Mouse (Mus musculus) MEL (cell line): ENCODE results near the gene Jup. TPM values are rescaled to one million over a fixed set of nuclear protein-coding genes. Genes with fewer than 3 reads are reported as not detected.
"Not testable (repeated sequence)": the region's sequence is repeated elsewhere in the genome, so short reads cannot be mapped to it uniquely, and the experiment has no call there.

Experiments
- DNase-seq: peaks from one replicate; pipeline ENCODE4 v3.0.0; 2011; ENCODE audit warnings: low read depth, low spot score
- H3K27ac ChIP-seq: 2 replicates; pipeline ENCODE4 v1.5.1; 2012; ENCODE audit warnings: low read depth, mild to moderate bottlenecking, control low read depth, low read length, moderate library complexity; ENCODE audit not compliant: control insufficient read depth
- H3K27me3 ChIP-seq, 2 experiments: fragments of 150-350 bp in 1 of 2; sonication (generic) in 1 of 2; 2 replicates each; pipeline ENCODE4 v1.6.1; 2012; ENCODE audit warnings: low read length in 2 of 2, mild to moderate bottlenecking in 2 of 2, improper control_type of control experiment in 1 of 2, moderate library complexity in 1 of 2; ENCODE audit not compliant: insufficient read depth in 2 of 2, control insufficient read depth in 1 of 2
- H3K36me3 ChIP-seq, 2 experiments: 2 replicates each; pipeline ENCODE4 v1.6.1; 2012 to 2014; ENCODE audit warnings: low read length in 2 of 2, improper control_type of control experiment in 1 of 2, inconsistent platforms in 1 of 2, mild to moderate bottlenecking in 1 of 2; ENCODE audit not compliant: insufficient read depth in 2 of 2, control insufficient read depth in 1 of 2
- H3K4me1 ChIP-seq, 2 experiments: fragments of 150-350 bp in 1 of 2; sonication (generic) in 1 of 2; 2 replicates each; pipeline ENCODE4 v1.6.1; 2012; ENCODE audit warnings: low read length in 2 of 2, improper control_type of control experiment in 1 of 2, mild to moderate bottlenecking in 1 of 2; ENCODE audit not compliant: insufficient read depth in 2 of 2, control insufficient read depth in 1 of 2
- H3K4me3 ChIP-seq, 2 experiments: fragments of 150-350 bp in 1 of 2; sonication (generic) in 1 of 2; 2 replicates each; pipeline ENCODE4 v1.5.1; 2012; ENCODE audit warnings: low read depth in 2 of 2, low read length in 2 of 2, mild to moderate bottlenecking in 2 of 2, moderate library complexity in 2 of 2, control low read depth in 1 of 2, improper control_type of control experiment in 1 of 2; ENCODE audit not compliant: control insufficient read depth in 1 of 2, insufficient read depth in 1 of 2
- H3K79me2 ChIP-seq: 2 replicates; pipeline ENCODE4 v1.6.1; 2012; ENCODE audit warnings: mild to moderate bottlenecking, low read length, moderate library complexity; ENCODE audit not compliant: control insufficient read depth, poor library complexity, insufficient read depth
- H3K9ac ChIP-seq: 2 replicates; pipeline ENCODE4 v1.6.1; 2012; ENCODE audit warnings: low read depth, mild to moderate bottlenecking, control low read depth, low read length, moderate library complexity; ENCODE audit not compliant: control insufficient read depth, poor library complexity, severe bottlenecking
- H3K9me3 ChIP-seq: fragments of 150-350 bp; sonication (generic); replicated peaks from 2 replicates; pipeline ENCODE4 v1.6.1; 2012; ENCODE audit warnings: mild to moderate bottlenecking, low read length, improper control_type of control experiment, moderate library complexity; ENCODE audit not compliant: insufficient read depth
- BHLHE40 ChIP-seq: IDR thresholded peaks from 2 replicates; pipeline ENCODE4 v1.6.1; 2012; ENCODE audit warnings: low read depth, mild to moderate bottlenecking, inconsistent platforms, low read length, improper control_type of control experiment, borderline replicate concordance
- CHD2 ChIP-seq: IDR thresholded peaks from 2 replicates; pipeline ENCODE4 v1.6.1; 2011; ENCODE audit warnings: low read length, improper control_type of control experiment
- EP300 ChIP-seq, 2 experiments: IDR thresholded peaks; 2 replicates each; pipeline ENCODE4 v1.6.1; 2011; ENCODE audit warnings: improper control_type of control experiment in 2 of 2, low read length in 2 of 2, low read depth in 1 of 2, mild to moderate bottlenecking in 1 of 2
- GATA1 ChIP-seq: IDR thresholded peaks from 2 replicates; pipeline ENCODE4 v1.6.1; 2011; ENCODE audit warnings: low read depth, low read length, improper control_type of control experiment
- KAT2A ChIP-seq: conservative IDR thresholded peaks from 2 replicates; pipeline ENCODE4 v1.6.1; 2012; ENCODE audit warnings: low read depth, low read length, improper control_type of control experiment, inconsistent platforms
- MAFK ChIP-seq: IDR thresholded peaks from 2 replicates; pipeline ENCODE4 v1.6.1; 2011; ENCODE audit warnings: low read depth, mild to moderate bottlenecking, low read length, improper control_type of control experiment, borderline replicate concordance
- MYC ChIP-seq: IDR thresholded peaks from 2 replicates; pipeline ENCODE4 v1.6.1; 2011; ENCODE audit warnings: low read depth, mild to moderate bottlenecking, low read length, improper control_type of control experiment, moderate library complexity
- NELFE ChIP-seq: IDR thresholded peaks from 2 replicates; pipeline ENCODE4 v1.6.1; 2011; ENCODE audit warnings: low read depth, low read length, improper control_type of control experiment
- POLR2A ChIP-seq, 2 experiments: IDR thresholded peaks; 2 replicates each; pipeline ENCODE4 v1.6.1; 2011 to 2012; ENCODE audit warnings: low read length in 2 of 2, mild to moderate bottlenecking in 2 of 2, control low read depth in 1 of 2, improper control_type of control experiment in 1 of 2, low read depth in 1 of 2, moderate library complexity in 1 of 2; ENCODE audit not compliant: control insufficient read depth in 1 of 2, insufficient read depth in 1 of 2, poor library complexity in 1 of 2
- POLR2AphosphoS2 ChIP-seq: IDR thresholded peaks from 2 replicates; pipeline ENCODE4 v1.6.1; 2011; ENCODE audit warnings: low read length, improper control_type of control experiment
- RAD21 ChIP-seq: IDR thresholded peaks from 2 replicates; pipeline ENCODE4 v1.6.1; 2011; ENCODE audit warnings: mild to moderate bottlenecking, low read depth, low read length, improper control_type of control experiment
- TBP ChIP-seq: IDR thresholded peaks from 2 replicates; pipeline ENCODE4 v1.8.0; 2011; ENCODE audit warnings: low read depth, low read length, improper control_type of control experiment
- TCF12 ChIP-seq: IDR thresholded peaks from 2 replicates; pipeline ENCODE4 v1.6.1; 2014; ENCODE audit warnings: low read depth, mild to moderate bottlenecking, inconsistent platforms, low read length, improper control_type of control experiment, moderate library complexity
- UBTF ChIP-seq: IDR thresholded peaks from 2 replicates; pipeline ENCODE4 v1.6.1; 2012; ENCODE audit warnings: low read depth, mild to moderate bottlenecking, inconsistent platforms, low read length, improper control_type of control experiment, moderate library complexity, borderline replicate concordance; ENCODE audit not compliant: insufficient read depth
- ZKSCAN1 ChIP-seq: IDR thresholded peaks from 2 replicates; pipeline ENCODE4 v1.6.1; 2012; ENCODE audit warnings: low read depth, mild to moderate bottlenecking, inconsistent platforms, low read length, improper control_type of control experiment, moderate library complexity
- ZMIZ1 ChIP-seq: IDR thresholded peaks from 2 replicates; pipeline ENCODE4 v1.6.1; 2012; ENCODE audit warnings: low read depth, mild to moderate bottlenecking, inconsistent platforms, low read length, improper control_type of control experiment, moderate library complexity
- ZNF384 ChIP-seq: IDR thresholded peaks from 2 replicates; pipeline ENCODE4 v1.6.1; 2012; ENCODE audit warnings: low read depth, mild to moderate bottlenecking, inconsistent platforms, low read length, improper control_type of control experiment
- polyA plus RNA-seq, 2 experiments: library from polyadenylated mRNA; stranded (reverse) in 1 of 2; unstranded in 1 of 2; fragments of >175 nt in 1 of 2; fragments of >200 nt in 1 of 2; gene quantifications; 2 replicates each; pipeline versions ENCODE4 v1.2.1 to v1.2.4; 2012; ENCODE audit warnings: low replicate concordance in 2 of 2, low read depth in 1 of 2; ENCODE audit not compliant: insufficient read length in 2 of 2, insufficient read depth in 1 of 2, missing spikeins in 1 of 2
- total RNA-seq: library from RNA; depleted of rRNA; stranded (reverse); fragments of 300-350 nt; gene quantifications from 2 replicates; pipeline ENCODE4 v1.2.3, GENCODE M21; 2012

Jup gene
- total and polyA plus RNA-seq, 3 experiments = 1.0 to 8.5 TPM; not detected in 1

DNA sequence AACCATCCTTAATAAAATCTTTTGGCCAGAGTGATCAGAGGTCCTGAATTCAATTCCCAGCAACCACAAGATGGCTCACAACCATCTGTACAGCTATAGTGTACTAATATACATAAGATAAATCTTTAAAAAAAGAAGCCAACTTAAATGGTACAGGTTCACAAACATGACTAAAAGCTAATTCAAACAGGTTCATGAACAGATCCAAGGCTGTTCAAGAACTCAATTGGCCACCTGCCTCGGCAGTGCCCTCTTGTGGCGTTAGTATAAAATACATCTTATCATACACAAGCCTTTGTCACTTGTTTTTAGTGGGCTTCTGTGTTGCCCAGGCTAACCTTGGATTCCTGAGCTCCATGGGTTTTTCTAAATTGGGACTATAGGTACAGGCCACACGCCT lies 74.0 kb downstream of the Jup start (continued):
- TF ChIP-seq MYC (peak; percentile 77; the same call in 1 of the 2 replicates), GATA1 (no peak), ZKSCAN1 (no peak), RAD21 (no peak), UBTF (no peak), MAFK (no peak), ZNF384 (no peak), TBP (peak; percentile 16; the same call in 1 of the 2 replicates)
- TF ChIP-seq, all 39 proteins: peak for 7

DNA sequence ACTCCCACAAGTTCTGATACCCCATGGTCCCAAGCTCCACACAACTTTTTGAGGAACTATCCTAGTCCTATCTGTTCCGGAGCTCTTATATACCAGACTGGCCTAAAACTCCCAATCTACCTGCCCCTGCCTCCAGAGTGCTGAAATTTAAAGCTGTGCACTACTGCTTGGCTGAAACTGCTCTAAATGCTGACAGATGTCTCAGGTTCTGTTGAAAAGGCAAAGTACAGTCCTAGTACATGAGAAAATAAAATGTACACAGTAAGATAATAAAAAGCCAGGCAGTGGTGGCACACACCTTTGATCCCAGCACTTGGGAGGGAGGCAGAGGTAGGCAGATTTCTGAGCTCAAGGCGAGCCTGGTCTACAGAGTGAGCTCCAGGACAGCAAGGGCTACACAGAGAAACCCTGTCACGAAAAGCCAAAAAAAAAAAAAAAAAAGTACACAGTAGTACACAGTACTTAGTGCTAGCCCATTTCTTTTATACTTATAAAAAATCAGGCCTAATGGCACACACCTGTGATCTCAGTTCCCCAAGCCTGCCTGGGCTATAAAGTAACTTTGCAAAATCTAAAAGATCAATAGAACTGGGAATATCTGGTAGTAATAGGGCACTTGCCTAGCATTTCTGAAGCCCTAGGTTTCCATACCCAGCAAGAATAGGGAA lies 74.8 kb downstream of the Jup start:
- Histone ChIP-seq H3K4me3 (peak overlapping the region in 1 of 2 experiments; percentile 74; a peak in 1 of 4 replicates), H3K36me3 (peaks cover 10 to 34% of the 10 kb centered on the region in 2 experiments), H3K79me2 (peaks cover 18% of the 10 kb centered on the region), H3K9ac (peak overlapping the region; percentile 49), H3K27me3 (no peaks in the 10 kb centered on the region), H3K4me1 (peaks cover 15 to 26% of the 10 kb centered on the region in 2 experiments), H3K27ac (peak overlapping the region; percentile 37; the same call in 1 of the 2 replicates), H3K9me3 (no peaks in the 10 kb centered on the region)
- peak; percentile 71 for DNase-seq
- TF ChIP-seq ZNF384 (peak; percentile 78; the same call in 1 of the 2 replicates), POLR2A (IDR thresholded peaks at IDR 0.05; ENCODE audit: control insufficient read depth in 1 of 2, insufficient read depth in 1 of 2, low read depth in 1 of 2, low read length in 2 of 2, poor library complexity in 1 of 2) (peak; percentile 48 to 70; a peak in 3 of 4 replicates), POLR2AphosphoS2 (peak; percentile 96), BHLHE40 (0 out of 2 replicates have a peak, but pooled peaks have one; percentile 2), TBP (peak; percentile 69; the same call in 1 of the 2 replicates), CHD2 (peak; percentile 34), MYC (0 out of 2 replicates have a peak, but pooled peaks have one; percentile 17), ZKSCAN1 (no peak), NELFE (no peak; the same call in 1 of the 2 replicates), ZMIZ1 (peak; percentile 78), KAT2A (no peak)

DNA sequence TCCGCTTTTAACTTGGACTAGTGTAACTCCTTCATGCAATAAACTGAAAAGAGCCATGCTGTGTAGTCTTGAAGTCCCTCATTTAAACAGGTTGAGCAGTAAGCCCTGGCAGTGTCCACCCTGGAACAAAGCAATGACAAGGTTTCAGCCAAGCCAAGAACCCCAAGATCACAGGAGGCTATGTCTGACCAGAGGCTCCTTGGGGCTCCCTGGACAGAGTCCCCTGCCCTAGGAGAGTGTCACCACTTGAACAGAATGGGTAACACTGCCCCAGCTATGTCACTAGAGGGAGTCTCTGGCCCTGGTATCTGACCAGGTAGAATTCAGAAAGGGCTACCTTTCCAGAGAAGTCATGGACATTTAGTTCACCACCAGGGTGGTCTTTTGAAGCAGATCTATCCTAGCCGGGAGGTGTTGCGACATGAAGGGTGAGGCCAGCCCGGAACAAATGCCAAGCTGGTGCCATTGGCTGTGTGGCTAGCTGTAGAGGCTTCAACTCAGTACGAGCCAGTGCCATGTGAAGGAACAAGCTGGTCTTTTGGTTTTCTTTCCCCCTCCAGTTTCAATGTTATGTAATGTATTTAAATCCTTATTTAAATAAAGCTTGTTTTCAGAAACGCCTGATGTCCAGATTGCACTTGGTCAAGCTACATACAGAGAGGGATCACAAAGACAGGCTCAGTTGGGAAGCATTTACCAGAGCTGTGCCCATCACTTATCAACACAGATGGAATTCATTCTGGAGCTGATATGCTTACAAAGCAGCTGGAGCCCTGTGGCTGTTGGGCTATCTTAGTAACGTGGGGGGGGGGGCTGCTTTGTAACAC lies 75.9 kb downstream of the Jup start:
- Histone ChIP-seq H3K79me2 (peaks cover 18% of the 10 kb centered on the region), H3K27ac (peak overlapping the region; percentile 37), H3K36me3 (peaks cover 10 to 35% of the 10 kb centered on the region in 2 experiments), H3K4me3 (peak overlapping the region; percentile 7 to 74; a peak in 3 of 4 replicates), H3K9ac (peak overlapping the region; percentile 49), H3K4me1 (peaks cover 17 to 30% of the 10 kb centered on the region in 2 experiments)
- not testable (repeated sequence) for H3K27me3 ChIP-seq, H3K9me3 ChIP-seq
- TF ChIP-seq TBP (peak; percentile 39; the same call in 1 of the 2 replicates), POLR2AphosphoS2 (peak; percentile 12; the same call in 1 of the 2 replicates), TCF12 (0 out of 2 replicates have a peak, but pooled peaks have one; percentile 15), GATA1 (0 out of 2 replicates have a peak, but pooled peaks have one; percentile 13), EP300 (IDR thresholded peaks at IDR 0.05; ENCODE audit: low read depth in 1 of 2, low read length in 2 of 2) (peak in 1 of 2 experiments; percentile 9; a peak in 1 of 4 replicates)
- peak; percentile 55 for DNase-seq
